Comparison of ENCODE assay signal across 9 mouse cellular contexts in genomic region chr11:87709513-87710261, GRCm38 (mm10). TPM values are rescaled to one million over a fixed set of nuclear protein-coding genes. Genes with fewer than 3 reads are reported as not detected.
DNase-seq lines count a peak whose midpoint lies in the region; ATAC-seq and TF ChIP-seq lines count a peak whose summit lies in the region.
"Had no signal": no experiment of that assay in that cellular context is flagged by ENCODE, and none has a peak within 500 bp of the region (broad histone marks: within the 10 kb centered on the region; RNA-seq: fewer than 3 reads in every experiment).

No protein-coding gene starts in this region.

- 26% methylated on average over 21 of the region's 21 CpGs for WGBS in cerebellum, adult 2 months
- 5% methylated on average over 21 of the region's 21 CpGs for WGBS in intestine, embryonic 14.5 days
- 10% methylated on average over 21 of the region's 21 CpGs for WGBS in liver, embryonic 16.5 days (ENCODE audit: insufficient replicate concordance)
- 5% methylated on average over 21 of the region's 21 CpGs for WGBS in neural tube, embryonic 13.5 days

- TF ChIP-seq CTCF in cerebellum, adult 2 months (IDR thresholded peaks at IDR 0.05; ENCODE audit: borderline replicate concordance, insufficient read depth, low read depth, low read length) = no peak

- peak in 1 of 2 experiments; percentile 8 for DNase-seq in cerebellum, adult 2 months
- DNase-seq in cerebellum, adult 11-12 months = no peak
- peak; percentile 89 for DNase-seq in intestine, embryonic 14.5 days (ENCODE audit: low spot score)
- no peak for DNase-seq in layer of hippocampus, adult 8-10 months (ENCODE audit: low spot score in 2 of 2)
- DNase-seq in gastrocnemius, postnatal 4 days (ENCODE audit: low spot score in 2 of 2) = no peak

- ATAC-seq in erythroblast, adult 5-6 weeks (replicated peaks; ENCODE audit: low FRiP score, poor library complexity, severe bottlenecking) = 0 out of 2 replicates have a peak, but pooled peaks have one; percentile 43
- peak; percentile 92 for ATAC-seq in intestine, embryonic 14.5 days (replicated peaks; ENCODE audit: low FRiP score, low TSS enrichment, low read depth)
- no peak for ATAC-seq in liver, embryonic 16.5 days (ENCODE audit: low read depth)
- no peak for ATAC-seq in neural tube, embryonic 13.5 days (ENCODE audit: low read depth)

- no peaks in the 10 kb centered on the region for H3K4me1 ChIP-seq in cerebellum, adult 2 months (ENCODE audit: control insufficient read depth, insufficient read depth, low read length)
- H3K4me1 ChIP-seq in intestine, embryonic 14.5 days (replicated peaks; ENCODE audit: control insufficient read depth, insufficient read depth, low read length) = 0 out of 2 replicates have a peak, but pooled peaks cover 2% of the 10 kb centered on the region
- peaks cover 43% of the 10 kb centered on the region for H3K4me1 ChIP-seq in liver, embryonic 16.5 days (ENCODE audit: control insufficient read depth, low read depth, low read length)
- H3K4me1 ChIP-seq in neural tube, embryonic 13.5 days (replicated peaks) = peaks cover 12% of the 10 kb centered on the region; the same call in 1 of the 2 replicates

- H3K9me3 ChIP-seq in intestine, embryonic 14.5 days (ENCODE audit: control insufficient read depth, low read length) = no peaks in the 10 kb centered on the region
- H3K9me3 ChIP-seq in liver, embryonic 16.5 days (replicated peaks; ENCODE audit: control insufficient read depth, low read length) = no peaks in the 10 kb centered on the region
- no peaks in the 10 kb centered on the region for H3K9me3 ChIP-seq in neural tube, embryonic 13.5 days

- H3K27me3 ChIP-seq in cerebellum, adult 2 months (ENCODE audit: control insufficient read depth, insufficient read depth, low read length) = no peaks in the 10 kb centered on the region
- no peaks in the 10 kb centered on the region for H3K27me3 ChIP-seq in intestine, embryonic 14.5 days (replicated peaks; ENCODE audit: control insufficient read depth, insufficient read depth, low read length)
- no peaks in the 10 kb centered on the region for H3K27me3 ChIP-seq in liver, embryonic 16.5 days (ENCODE audit: control insufficient read depth, insufficient read depth, low read depth, low read length)
- H3K27me3 ChIP-seq in neural tube, embryonic 13.5 days = peaks cover 26% of the 10 kb centered on the region

- peak overlapping the region; percentile 17 for H3K4me3 ChIP-seq in cerebellum, adult 2 months (replicated peaks; ENCODE audit: insufficient read depth, low read depth, low read length)
- H3K4me3 ChIP-seq in intestine, embryonic 14.5 days (ENCODE audit: low read depth, low read length) = peak overlapping the region; percentile 18
- peak overlapping the region; percentile 36 for H3K4me3 ChIP-seq in liver, embryonic 16.5 days (ENCODE audit: low read depth, low read length)
- peak overlapping the region; percentile 20 for H3K4me3 ChIP-seq in neural tube, embryonic 13.5 days

- peak overlapping the region; percentile 46 for H3K4me2 ChIP-seq in intestine, embryonic 14.5 days (ENCODE audit: low read length)
- peak overlapping the region; percentile 55 for H3K4me2 ChIP-seq in liver, embryonic 16.5 days (ENCODE audit: low read depth, low read length)
- H3K4me2 ChIP-seq in neural tube, embryonic 13.5 days = peak overlapping the region; percentile 49

- H3K27ac ChIP-seq in cerebellum, adult 2 months (ENCODE audit: insufficient read depth, low read length) = no peak overlapping the region
- H3K27ac ChIP-seq in intestine, embryonic 14.5 days (ENCODE audit: low read depth) = peak overlapping the region; percentile 64
- H3K27ac ChIP-seq in liver, embryonic 16.5 days (ENCODE audit: low read length) = no peak overlapping the region
- no peak overlapping the region for H3K27ac ChIP-seq in neural tube, embryonic 13.5 days (replicated peaks)

- no peaks in the 10 kb centered on the region for H3K36me3 ChIP-seq in intestine, embryonic 14.5 days (ENCODE audit: control insufficient read depth, insufficient read depth, low read length)
- H3K36me3 ChIP-seq in liver, embryonic 16.5 days (ENCODE audit: control insufficient read depth, insufficient read depth) = no peaks in the 10 kb centered on the region
- no peaks in the 10 kb centered on the region for H3K36me3 ChIP-seq in neural tube, embryonic 13.5 days

- H3K9ac ChIP-seq in intestine, embryonic 14.5 days (ENCODE audit: low read length) = no peak overlapping the region
- H3K9ac ChIP-seq in liver, embryonic 16.5 days (ENCODE audit: low read depth, low read length) = 0 out of 2 replicates have a peak overlapping the region, but pooled peaks have one; percentile 16
- H3K9ac ChIP-seq in neural tube, embryonic 13.5 days = peak overlapping the region; percentile 55; the same call in 1 of the 2 replicates

- no peak for TF ChIP-seq POLR2A in cerebellum, adult 2 months (IDR thresholded peaks at IDR 0.05; ENCODE audit: borderline replicate concordance, insufficient read depth, low read length)

RNA-seq across cellular contexts. Expression of gene Supt4a, which starts 27.7 kb away (rescaled TPM):
- polyA plus RNA-seq in cerebellum, adult 2 months (2012; rRNA removed) = 155 and 158 TPM in 2 replicates
- 133 and 166 TPM in 2 replicates for total RNA-seq in erythroblast, adult 5-6 weeks (2015; ENCODE audit: low replicate concordance)
- 103 and 121 TPM in 2 replicates for total RNA-seq in erythroblast, adult 5-6 weeks (2017; ENCODE audit: low replicate concordance)
- 146 and 151 TPM in 2 replicates for polyA plus RNA-seq in intestine, embryonic 14.5 days (2014; fragmentation: Nextera tagmentation; extraction: Ambion mirVana)
- 180 and 196 TPM in 2 replicates for polyA plus RNA-seq in liver, embryonic 16.5 days (2015; fragmentation: Nextera tagmentation; extraction: Ambion mirVana)
- polyA plus RNA-seq in neural tube, embryonic 13.5 days (2015; fragmentation: Nextera tagmentation; extraction: Ambion mirVana) = 165 and 166 TPM in 2 replicates
- total RNA-seq in layer of hippocampus, adult 8-10 months (2022) = 10 to 100 TPM; 61.3 to 76.3 (median 69.6) TPM
- total RNA-seq in gastrocnemius, postnatal 4 days (2021) = 10 to 100 TPM; 52.1 to 55.5 TPM

RNA-seq across cellular contexts. Expression of gene Rnf43, which starts 47.2 kb away (rescaled TPM):
- polyA plus RNA-seq in cerebellum, adult 2 months (2012; rRNA removed) = 2.2 and 2.6 TPM in 2 replicates
- not detected in 2 replicates for total RNA-seq in erythroblast, adult 5-6 weeks (2015; ENCODE audit: low replicate concordance)
- 0.98 and 1.0 TPM in 2 replicates for total RNA-seq in erythroblast, adult 5-6 weeks (2017; ENCODE audit: low replicate concordance)
- polyA plus RNA-seq in intestine, embryonic 14.5 days (2014; fragmentation: Nextera tagmentation; extraction: Ambion mirVana) = 18.9 and 22.2 TPM in 2 replicates
- polyA plus RNA-seq in liver, embryonic 16.5 days (2015; fragmentation: Nextera tagmentation; extraction: Ambion mirVana) = 4.8 and 5.8 TPM in 2 replicates
- 0.59 and 0.68 TPM in 2 replicates for polyA plus RNA-seq in neural tube, embryonic 13.5 days (2015; fragmentation: Nextera tagmentation; extraction: Ambion mirVana)
- 1 to 10 TPM; 2.5 to 5.7 (median 3.6) TPM for total RNA-seq in layer of hippocampus, adult 8-10 months (2022)
- total RNA-seq in gastrocnemius, postnatal 4 days (2021) = under 1 TPM; 0.17 to 0.29 TPM
- polyA plus RNA-seq: C2C12 had no signal

RNA-seq across cellular contexts. Expression of gene Tspoap1, which starts 50.7 kb away (rescaled TPM):
- polyA plus RNA-seq in cerebellum, adult 2 months (2012; rRNA removed) = 198 TPM in 2 replicates
- total RNA-seq in erythroblast, adult 5-6 weeks (2015; ENCODE audit: low replicate concordance) = 4.2 and 5.4 TPM in 2 replicates
- 5.4 and 16.6 TPM in 2 replicates for total RNA-seq in erythroblast, adult 5-6 weeks (2017; ENCODE audit: low replicate concordance)
- 2.5 and 3.7 TPM in 2 replicates for polyA plus RNA-seq in intestine, embryonic 14.5 days (2014; fragmentation: Nextera tagmentation; extraction: Ambion mirVana)
- polyA plus RNA-seq in liver, embryonic 16.5 days (2015; fragmentation: Nextera tagmentation; extraction: Ambion mirVana) = 1.7 and 2.7 TPM in 2 replicates
- 24.9 and 27.0 TPM in 2 replicates for polyA plus RNA-seq in neural tube, embryonic 13.5 days (2015; fragmentation: Nextera tagmentation; extraction: Ambion mirVana)
- total RNA-seq in layer of hippocampus, adult 8-10 months (2022) = 100 to 1,000 TPM; 145 to 183 (median 166) TPM
- under 1 TPM; 0.18 to 0.39 TPM for total RNA-seq in gastrocnemius, postnatal 4 days (2021)
- polyA plus RNA-seq: C2C12 had no signal

Comparison
In these comparisons a context has a peak if more than half of its experiments do, and no peak if none do; other contexts are left out.
1. ATAC-seq: peak in erythroblast, adult 5-6 weeks (single experiment) and intestine, embryonic 14.5 days (single experiment); none in liver, embryonic 16.5 days (single experiment) and neural tube, embryonic 13.5 days (single experiment).
2. Peak in every context shown above with its lines, with median percentiles within 50 percentile points of each other: H3K4me3 ChIP-seq and H3K4me2 ChIP-seq.